Mouse (Mus musculus) olfactory bulb, adult 2 months (tissue): ENCODE measurements at regions not wholly inside any gene's neighbourhood (a gene's known extent, or its start where the extent isn't known, plus 50 kb on each side); places are given as distances from the start of the nearest gene placed in this dataset.

Experiments
- H3K27ac ChIP-seq: fragments of 200-500 bp; 2 replicates; pipeline ENCODE4 v1.5.1; 2012; ENCODE audit warnings: low read depth, low read length; ENCODE audit not compliant: insufficient read depth
- H3K4me1 ChIP-seq: fragments of 200-500 bp; 2 replicates; pipeline ENCODE4 v1.6.1; 2012; ENCODE audit warnings: low read length; ENCODE audit not compliant: control insufficient read depth, insufficient read depth
- H3K4me3 ChIP-seq: fragments of 200-500 bp; 2 replicates; pipeline ENCODE4 v1.5.1; 2012; ENCODE audit warnings: mild to moderate bottlenecking, low read depth, low read length, moderate library complexity; ENCODE audit not compliant: insufficient read depth
- CTCF ChIP-seq: fragments of 200-500 bp; IDR thresholded peaks from 2 replicates; pipeline ENCODE4 v1.5.1; 2012; ENCODE audit warnings: low read depth, mild to moderate bottlenecking, low read length, moderate library complexity; ENCODE audit not compliant: insufficient read depth
- POLR2A ChIP-seq: fragments of 200-500 bp; IDR thresholded peaks from 2 replicates; pipeline ENCODE4 v1.6.1; 2012; ENCODE audit warnings: mild to moderate bottlenecking, low read depth, low read length, moderate library complexity; ENCODE audit not compliant: insufficient read depth
- WGBS: fragments of 180-500 bp; shearing (Covaris S2); methylation state at CpG from one replicate; pipeline ENCODE4 v1.1.7; 2018; 5-methylcytosine and 5-hydroxymethylcytosine counted together

DNA sequence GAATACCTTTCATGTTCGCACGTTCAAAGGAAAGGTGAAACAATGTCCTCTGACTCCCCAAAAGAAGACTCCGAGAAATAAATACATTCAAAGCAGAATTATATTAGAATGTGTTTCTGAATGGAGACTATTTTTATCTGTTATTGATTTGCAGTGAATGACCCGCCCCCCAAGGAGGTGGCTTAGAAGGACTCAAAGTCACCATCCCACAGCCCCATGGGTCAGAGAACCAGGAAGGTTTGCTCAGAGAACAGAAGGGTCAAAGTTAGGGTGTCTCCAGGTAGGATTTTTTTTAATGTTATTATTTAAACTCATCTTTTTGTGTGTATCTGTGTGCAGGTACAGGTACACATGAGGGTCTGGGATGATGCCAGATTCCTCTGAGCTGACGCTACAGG is 360.4 kb upstream of the Maf start:
- Histone ChIP-seq H3K4me3 (no peak overlapping the region), H3K4me1 (no peaks in the 10 kb centered on the region), H3K27ac (no peak overlapping the region)
- WGBS: 96% methylated on average over 5 of the region's 5 CpGs
- TF ChIP-seq CTCF (no peak), POLR2A (no peak)

DNA sequence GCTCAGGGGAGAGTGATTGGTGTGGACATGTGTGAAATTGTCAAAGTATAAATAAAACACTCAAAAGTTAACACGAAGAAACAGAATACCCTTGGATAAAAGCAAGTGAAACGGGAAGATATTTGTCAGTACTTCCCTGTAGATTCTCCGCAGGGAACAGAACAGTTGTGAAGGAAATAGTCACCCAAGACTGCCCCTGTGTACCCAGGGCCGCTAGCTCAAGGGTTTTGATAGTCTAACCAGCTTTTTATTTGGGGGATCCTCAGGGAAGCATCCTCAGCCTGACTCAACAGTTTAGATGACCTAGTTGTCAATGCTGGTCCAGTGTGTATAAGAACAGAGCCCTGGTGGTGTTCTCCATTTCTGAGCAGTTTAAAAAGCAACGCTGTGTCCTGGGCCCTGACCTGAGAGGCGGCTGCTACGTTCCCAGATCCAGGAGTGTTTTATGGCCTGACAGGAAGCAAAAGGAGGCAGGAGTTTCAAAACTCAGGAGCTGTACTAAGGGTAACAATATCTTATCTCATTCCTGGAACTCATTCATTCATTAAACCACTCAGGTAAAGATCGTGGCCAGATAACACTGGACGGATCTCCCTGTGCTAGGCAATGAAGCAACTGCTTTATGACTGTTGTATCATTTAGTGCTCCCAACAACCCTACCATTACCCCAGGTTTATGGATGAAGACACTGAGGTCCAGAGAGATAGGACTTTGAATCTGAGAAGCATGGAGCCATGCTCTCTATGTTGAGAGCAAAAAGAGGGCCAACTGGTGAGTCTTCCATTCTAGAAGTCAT is 359.8 kb upstream of the Maf start:
- TF ChIP-seq CTCF (no peak), POLR2A (no peak)
- Histone ChIP-seq H3K4me3 (no peak overlapping the region), H3K4me1 (no peaks in the 10 kb centered on the region), H3K27ac (no peak overlapping the region)
- 91% methylated on average over 9 of the region's 9 CpGs for WGBS

DNA sequence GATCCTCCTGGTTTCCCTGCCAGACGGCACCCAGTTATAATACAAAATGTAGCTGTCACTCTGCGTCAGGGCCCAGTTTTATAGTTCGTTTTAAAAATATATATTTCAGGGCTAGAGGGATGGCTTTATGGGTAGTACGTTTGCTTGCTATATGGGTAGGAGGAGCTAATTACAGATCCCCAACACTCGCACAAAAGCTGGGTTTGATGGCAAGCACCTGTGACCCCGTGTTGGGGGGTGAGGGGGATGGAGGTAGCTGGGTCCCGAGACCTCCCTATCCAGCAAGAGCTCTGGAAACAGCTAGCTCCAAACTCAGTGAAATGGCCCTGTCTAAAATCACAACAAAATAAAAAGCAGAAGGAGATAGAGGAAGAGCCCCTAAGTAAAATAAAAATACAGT is 358.3 kb upstream of the Maf start:
- WGBS: 84% methylated on average over 7 of the region's 7 CpGs
- no peak overlapping the region for H3K4me3 ChIP-seq
- no peak for TF ChIP-seq POLR2A
- no peak for TF ChIP-seq CTCF
- H3K27ac ChIP-seq: no peak overlapping the region
- H3K4me1 ChIP-seq: no peaks in the 10 kb centered on the region

DNA sequence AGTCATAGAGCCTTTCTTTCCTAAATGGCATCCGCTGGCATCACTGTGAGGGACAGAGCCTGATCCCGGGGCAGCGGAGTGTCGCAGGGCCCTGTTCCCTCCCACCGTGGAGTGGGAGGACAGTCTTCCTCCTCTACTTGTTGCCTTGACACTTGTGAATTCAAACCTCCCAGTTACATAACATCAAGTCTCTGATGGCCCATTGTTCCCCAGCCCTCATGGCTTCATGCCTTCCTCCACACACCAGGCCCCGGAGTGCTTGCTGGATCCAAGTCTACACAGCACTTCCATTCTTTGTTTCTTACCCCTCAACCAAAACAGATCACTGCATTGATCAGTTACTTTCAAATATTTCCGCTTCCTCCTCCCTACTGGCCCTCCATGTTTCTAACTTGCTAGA is 357.7 kb upstream of the Maf start:
- H3K27ac ChIP-seq: no peak overlapping the region
- no peak for TF ChIP-seq CTCF
- TF ChIP-seq POLR2A: no peak
- no peak overlapping the region for H3K4me3 ChIP-seq
- 80% methylated on average over 7 of the region's 7 CpGs for WGBS
- no peaks in the 10 kb centered on the region for H3K4me1 ChIP-seq

DNA sequence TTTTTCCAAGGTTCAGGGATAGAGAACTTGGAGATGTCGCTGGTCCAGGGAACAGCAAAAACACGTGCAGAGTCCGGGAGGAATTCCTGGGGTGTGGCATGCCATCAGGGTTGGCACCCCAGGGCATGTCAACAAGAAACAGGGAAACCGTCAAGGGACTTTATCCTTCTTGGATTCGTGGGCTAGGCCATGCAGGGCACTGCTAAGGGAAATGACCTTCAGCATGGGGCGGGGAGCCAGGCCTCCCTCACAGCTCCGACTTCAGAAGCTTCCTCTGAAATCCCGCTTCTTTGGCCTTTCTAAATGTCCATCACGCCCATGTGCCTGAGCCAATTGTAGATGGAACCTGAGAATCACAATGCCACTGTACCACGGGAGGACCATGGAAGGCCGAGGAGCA is 357.0 kb upstream of the Maf start:
- no peak for TF ChIP-seq CTCF
- TF ChIP-seq POLR2A: no peak
- WGBS: 91% methylated on average over 11 of the region's 11 CpGs
- Histone ChIP-seq H3K27ac (no peak overlapping the region), H3K4me3 (no peak overlapping the region), H3K4me1 (no peaks in the 10 kb centered on the region)

DNA sequence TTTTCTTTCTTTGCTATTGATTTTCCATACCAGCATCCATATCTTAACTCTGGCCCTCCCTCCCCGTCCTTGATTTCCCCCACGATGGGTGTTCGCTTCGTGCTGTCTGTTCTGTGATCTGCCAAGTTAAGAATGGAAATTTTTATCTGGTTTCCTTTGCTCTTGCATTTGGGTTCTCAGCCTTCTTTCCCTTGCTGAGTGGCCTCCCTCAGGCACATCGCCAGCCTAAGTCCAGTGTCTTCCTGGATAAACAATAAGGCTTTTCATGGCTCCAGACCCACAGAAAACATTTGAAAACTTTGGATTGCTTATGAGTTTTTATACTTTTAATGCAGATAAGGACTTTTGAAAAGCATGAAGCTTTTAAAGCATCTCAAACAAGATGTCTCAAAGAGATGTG is 355.9 kb upstream of the Maf start:
- TF ChIP-seq POLR2A (no peak), CTCF (no peak)
- Histone ChIP-seq H3K4me1 (no peaks in the 10 kb centered on the region), H3K4me3 (no peak overlapping the region), H3K27ac (no peak overlapping the region)
- WGBS: 91% methylated on average over 5 of the region's 5 CpGs

DNA sequence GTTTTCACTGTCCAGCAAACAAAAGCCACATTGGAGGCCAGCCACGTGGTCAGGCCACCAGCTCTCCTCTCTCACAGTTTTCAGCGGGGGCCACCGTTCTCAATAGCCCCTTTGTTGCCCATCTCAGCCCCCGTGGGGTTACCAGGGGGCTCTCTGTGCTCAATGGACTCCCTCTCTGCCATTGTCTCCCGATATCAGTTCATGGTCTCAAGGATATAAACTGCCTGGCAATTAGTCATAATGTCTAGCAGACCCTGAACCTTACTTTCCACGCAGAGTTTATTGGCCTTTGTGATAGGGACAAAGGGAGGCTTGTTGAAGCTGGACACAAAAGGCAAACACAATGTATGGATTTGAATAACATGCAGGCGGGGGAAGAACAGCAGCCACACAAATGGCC is 345.9 kb upstream of the Maf start:
- no peak overlapping the region for H3K27ac ChIP-seq
- H3K4me1 ChIP-seq: no peaks in the 10 kb centered on the region
- 48% methylated on average over 7 of the region's 7 CpGs for WGBS

DNA sequence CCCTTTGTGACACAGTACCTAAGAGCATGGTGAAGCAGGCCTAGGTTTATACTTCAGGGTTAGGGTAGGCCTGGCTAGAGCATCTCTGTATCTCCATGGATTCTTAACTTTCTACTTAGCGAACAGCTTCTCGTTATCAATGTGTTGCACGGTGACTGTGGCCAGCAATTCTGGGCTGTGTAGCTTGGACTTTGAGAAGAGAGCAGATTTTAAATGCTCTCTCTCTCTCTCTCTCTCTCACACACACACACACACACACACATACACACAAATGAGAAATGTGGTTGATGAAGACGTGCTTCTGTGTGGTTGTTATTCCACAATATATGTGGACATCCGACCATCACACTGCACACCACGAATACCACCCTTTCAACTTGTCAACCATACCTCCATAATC is 345.4 kb upstream of the Maf start:
- WGBS: 68% methylated on average over 6 of the region's 6 CpGs
- Histone ChIP-seq H3K4me3 (no peak overlapping the region), H3K4me1 (no peaks in the 10 kb centered on the region), H3K27ac (no peak overlapping the region)
- TF ChIP-seq POLR2A (no peak), CTCF (no peak)

More for the DNA sequence above, 345.9 kb upstream of the Maf start:
- TF ChIP-seq CTCF (no peak), POLR2A (no peak)
- no peak overlapping the region for H3K4me3 ChIP-seq

DNA sequence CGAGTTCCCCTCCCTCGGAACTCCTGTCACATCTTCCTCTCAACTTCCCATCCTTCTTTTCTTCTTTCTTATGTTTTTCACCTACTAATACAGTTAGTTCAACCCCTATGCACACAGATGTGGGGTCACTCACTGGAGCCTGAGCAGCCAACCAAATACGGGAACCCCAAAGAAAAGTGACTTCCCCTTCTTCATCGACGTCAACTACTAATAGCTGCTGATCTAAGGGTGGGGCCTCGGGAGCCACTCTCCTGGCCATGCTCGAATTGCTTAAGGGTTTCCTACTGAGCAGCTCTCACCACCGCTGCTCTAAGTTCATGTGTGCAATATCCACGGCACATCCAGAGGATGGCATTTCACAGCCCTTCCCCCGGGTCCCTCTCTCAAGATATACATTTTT is 340.9 kb upstream of the Maf start:
- 88% methylated on average over 10 of the region's 10 CpGs for WGBS
- Histone ChIP-seq H3K4me3 (no peak overlapping the region), H3K4me1 (no peaks in the 10 kb centered on the region), H3K27ac (no peak overlapping the region)
- TF ChIP-seq POLR2A (no peak), CTCF (no peak)

DNA sequence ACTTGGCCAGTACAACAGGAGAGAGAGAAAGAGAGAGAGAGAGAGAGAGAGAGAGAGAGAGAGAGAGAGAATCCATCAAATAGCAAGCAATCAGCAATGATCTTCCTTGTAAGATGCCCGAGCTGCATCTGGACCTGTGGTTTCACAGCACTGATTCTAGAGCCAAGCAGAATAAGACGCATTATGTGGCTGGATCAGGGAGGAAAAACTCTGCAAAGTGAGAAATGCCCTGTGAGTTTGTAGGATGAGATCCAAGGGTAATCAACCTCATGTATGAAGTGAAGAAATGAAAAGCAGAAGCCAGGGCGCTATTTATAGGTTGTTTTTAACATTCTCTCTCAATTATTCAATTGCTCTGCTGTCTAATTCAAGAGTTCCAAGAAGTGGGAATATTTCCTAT is 339.3 kb upstream of the Maf start:
- Histone ChIP-seq H3K4me3 (no peak overlapping the region), H3K4me1 (no peaks in the 10 kb centered on the region), H3K27ac (no peak overlapping the region)
- 72% methylated on average over 3 of the region's 3 CpGs for WGBS
- TF ChIP-seq POLR2A (no peak), CTCF (no peak)
